Mouse (Mus musculus) pancreas, adult 10 weeks (tissue): Measurements from ENCODE around the gene Itprid2. TPM values are rescaled to one million over a fixed set of nuclear protein-coding genes. Genes with fewer than 3 reads are reported as not detected.

ENCODE experiments used
- polyA plus RNA-seq: library from polyadenylated mRNA; stranded (reverse); fragments of 350-450 nt; fragmentation: Illumina TruSeq; extraction: RNeasy Lipid Tissue Mini Kit (QIAGEN cat#74804); gene quantifications from one replicate; pipeline ENCODE4 v1.2.3, GENCODE M21; 2015; ENCODE audit warnings: low read depth, low replicate concordance; ENCODE audit not compliant: insufficient read depth

Itprid2 gene
- polyA plus RNA-seq: 33.2 TPM

GRCm38 (mm10) chr2:79634528-79635400, at the start of gene Itprid2:
Gene Itprid2, plus strand, starts transcription at chr2:79635352.

GRCm38 (mm10) chr2:79707575-79707974, 72.4 kb downstream of the Itprid2 start, which contains the start of gene Ppp1r1c:
Gene Ppp1r1c, plus strand, starts transcription at chr2:79707780.

Other genes starting within 250 kb of the Itprid2 start
- 3.9 TPM for gene Neurod1, start 178.6 kb upstream of the Itprid2 start, polyA plus RNA-seq
- gene Cerkl, start 178.6 kb upstream of the Itprid2 start, polyA plus RNA-seq: 2.3 TPM
- not detected for gene Ppp1r1c, start 72.4 kb downstream of the Itprid2 start, polyA plus RNA-seq